Mouse (Mus musculus) liver, embryonic 14.5 days (tissue): ENCODE results near the gene Hivep3. TPM values are rescaled to one million over a fixed set of nuclear protein-coding genes. Genes with fewer than 3 reads are reported as not detected.

Source experiments
- ATAC-seq: fragments of 200-750 bp; cut with Nextera tagmentation; 2 replicates; pipeline ENCODE4 v1.8.0; 2017; ENCODE audit warnings: moderate number of reproducible peaks, mild to moderate bottlenecking, moderate library complexity; ENCODE audit not compliant: insufficient read depth
- DNase-seq, 3 experiments: peaks; one replicate each; pipeline ENCODE4 v3.0.0-alpha.2; 2012 to 2013; ENCODE audit warnings: low read depth in 3 of 3, low spot score in 3 of 3
- H3K27ac ChIP-seq: fragments of 300-500 bp; sonication (generic); 2 replicates; pipeline ENCODE4 v1.5.1; 2014; ENCODE audit warnings: moderate library complexity, mild to moderate bottlenecking, control low read depth, inconsistent platforms
- H3K27me3 ChIP-seq: fragments of 300-500 bp; sonication (generic); 2 replicates; pipeline ENCODE4 v1.6.1; 2014; ENCODE audit warnings: mild to moderate bottlenecking, low read length, moderate library complexity; ENCODE audit not compliant: control insufficient read depth, insufficient read depth
- H3K36me3 ChIP-seq: fragments of 300-500 bp; sonication (generic); replicated peaks from 2 replicates; pipeline ENCODE4 v1.6.1; 2014; ENCODE audit warnings: low read depth; ENCODE audit not compliant: control insufficient read depth, insufficient read depth
- H3K4me1 ChIP-seq, 2 experiments: fragments of 200-500 bp in 1 of 2; fragments of 300-500 bp in 1 of 2; sonication (generic) in 1 of 2; replicated peaks; 2 replicates each; pipeline ENCODE4 v1.6.1; 2012 to 2014; ENCODE audit warnings: antibody characterized with exemption in 1 of 2, inconsistent platforms in 1 of 2, low read length in 1 of 2; ENCODE audit not compliant: control insufficient read depth in 2 of 2, insufficient read depth in 2 of 2
- H3K4me2 ChIP-seq: fragments of 300-500 bp; sonication (generic); 2 replicates; pipeline ENCODE4 v1.6.1; 2014; ENCODE audit warnings: low read depth, mild to moderate bottlenecking, control low read depth, moderate library complexity
- H3K4me3 ChIP-seq, 2 experiments: fragments of 200-500 bp in 1 of 2; fragments of 300-500 bp in 1 of 2; sonication (generic) in 1 of 2; 2 replicates each; pipeline ENCODE4 v1.5.1; 2012 to 2014; ENCODE audit warnings: low read depth in 2 of 2, low read length in 2 of 2, mild to moderate bottlenecking in 2 of 2, control low read depth in 1 of 2, inconsistent platforms in 1 of 2, moderate library complexity in 1 of 2; ENCODE audit not compliant: insufficient read depth in 1 of 2
- H3K9ac ChIP-seq: fragments of 300-500 bp; sonication (generic); replicated peaks from 2 replicates; pipeline ENCODE4 v1.6.1; 2014; ENCODE audit warnings: mild to moderate bottlenecking, control low read depth, moderate library complexity
- H3K9me3 ChIP-seq: fragments of 300-500 bp; sonication (generic); 2 replicates; pipeline ENCODE4 v1.6.1; 2016; ENCODE audit warnings: low read length, mixed read lengths; ENCODE audit not compliant: control insufficient read depth
- CTCF ChIP-seq: IDR thresholded peaks from 2 replicates; pipeline ENCODE4 v1.5.1; 2016; ENCODE audit warnings: antibody characterized with exemption, low read depth, control low read depth
- EP300 ChIP-seq: IDR thresholded peaks from 2 replicates; pipeline ENCODE4 v1.6.1; 2016; ENCODE audit warnings: antibody characterized with exemption, low read depth
- WGBS: fragments of 180-500 bp; shearing (Covaris S2); extraction: QIAGEN DNeasy Blood & Tissue Kit; methylation state at CpG from one replicate; pipeline ENCODE4 v1.1.7; 2014; ENCODE audit not compliant: insufficient replicate concordance; 5-methylcytosine and 5-hydroxymethylcytosine counted together
- polyA plus RNA-seq, 2 experiments: library from polyadenylated mRNA; depleted of rRNA in 1 of 2; stranded (reverse) in 1 of 2; unstranded in 1 of 2; fragments of >200 nt; fragmentation: Nextera tagmentation in 1 of 2; extraction: Ambion mirVana in 1 of 2; gene quantifications; 2 replicates each; pipeline versions ENCODE4 v1.2.1 to v1.2.3; 2012 to 2014

The Hivep3 gene
- polyA plus RNA-seq, 2 experiments, result 1.9 to 2.7 TPM

DNA sequence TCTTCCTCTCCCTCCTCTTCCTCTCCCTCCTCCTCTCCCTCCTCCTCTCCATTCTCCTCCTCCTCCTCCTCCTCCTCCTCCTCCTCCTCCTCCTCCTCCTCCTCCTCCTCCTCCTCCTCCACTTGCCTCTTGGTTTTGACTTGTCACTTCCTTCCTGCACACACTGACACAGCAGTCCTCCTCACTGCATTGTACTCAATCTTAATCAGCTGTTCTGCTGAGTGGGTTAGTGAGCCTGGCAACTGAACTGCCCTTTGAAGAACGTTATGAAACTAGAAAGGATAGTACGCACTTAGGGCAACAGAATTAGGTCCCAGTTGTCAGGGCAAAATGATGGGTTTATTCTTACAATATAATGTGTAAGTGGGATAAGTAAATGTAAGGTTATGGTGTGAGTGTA lies 73.8 kb downstream of the Hivep3 start:
- ATAC-seq (no peak), DNase-seq (no peak)
- Histone ChIP-seq H3K9me3 (no peaks in the 10 kb centered on the region), H3K36me3 (no peaks in the 10 kb centered on the region), H3K4me3 (no peak overlapping the region), H3K9ac (no peak overlapping the region), H3K4me1 (no peaks in the 10 kb centered on the region), H3K27ac (no peak overlapping the region), H3K27me3 (no peaks in the 10 kb centered on the region), H3K4me2 (no peak overlapping the region)
- 24% methylated on average over 2 of the region's 2 CpGs for WGBS
- TF ChIP-seq CTCF (no peak), EP300 (no peak)

GRCm38 (mm10) chr4:119809245-119809644 lies 75.7 kb downstream of the Hivep3 start:
- no peak for ATAC-seq
- Histone ChIP-seq H3K4me2 (no peak overlapping the region), H3K27me3 (peaks cover 4% of the 10 kb centered on the region), H3K27ac (no peak overlapping the region), H3K4me1 (0 out of 4 replicates have a peak, but pooled peaks cover 0 to 2% of the 10 kb centered on the region in 2 experiments), H3K36me3 (no peaks in the 10 kb centered on the region), H3K9me3 (no peaks in the 10 kb centered on the region), H3K4me3 (no peak overlapping the region), H3K9ac (no peak overlapping the region)
- WGBS, result 38% methylated on average over 5 of the region's 5 CpGs
- DNase-seq, result peak; percentile 11 to 22 (median 17)
- no peak for TF ChIP-seq EP300
- TF ChIP-seq CTCF, result peak; percentile 66

GRCm38 (mm10) chr4:119812775-119813174 lies 79.2 kb downstream of the Hivep3 start:
- H3K4me2 ChIP-seq, result no peak overlapping the region
- no peaks in the 10 kb centered on the region for H3K36me3 ChIP-seq
- no peak overlapping the region for H3K4me3 ChIP-seq
- TF ChIP-seq EP300 (no peak), CTCF (no peak)
- H3K4me1 ChIP-seq, result peaks cover 0 to 2% of the 10 kb centered on the region in 2 experiments; a peak in 1 of 4 replicates
- ATAC-seq, result no peak
- H3K9me3 ChIP-seq, result no peaks in the 10 kb centered on the region
- no peak overlapping the region for H3K9ac ChIP-seq
- H3K27me3 ChIP-seq, result peaks cover 17% of the 10 kb centered on the region
- WGBS, result 8% methylated on average over 2 of the region's 2 CpGs
- H3K27ac ChIP-seq, result no peak overlapping the region
- no peak for DNase-seq

DNA sequence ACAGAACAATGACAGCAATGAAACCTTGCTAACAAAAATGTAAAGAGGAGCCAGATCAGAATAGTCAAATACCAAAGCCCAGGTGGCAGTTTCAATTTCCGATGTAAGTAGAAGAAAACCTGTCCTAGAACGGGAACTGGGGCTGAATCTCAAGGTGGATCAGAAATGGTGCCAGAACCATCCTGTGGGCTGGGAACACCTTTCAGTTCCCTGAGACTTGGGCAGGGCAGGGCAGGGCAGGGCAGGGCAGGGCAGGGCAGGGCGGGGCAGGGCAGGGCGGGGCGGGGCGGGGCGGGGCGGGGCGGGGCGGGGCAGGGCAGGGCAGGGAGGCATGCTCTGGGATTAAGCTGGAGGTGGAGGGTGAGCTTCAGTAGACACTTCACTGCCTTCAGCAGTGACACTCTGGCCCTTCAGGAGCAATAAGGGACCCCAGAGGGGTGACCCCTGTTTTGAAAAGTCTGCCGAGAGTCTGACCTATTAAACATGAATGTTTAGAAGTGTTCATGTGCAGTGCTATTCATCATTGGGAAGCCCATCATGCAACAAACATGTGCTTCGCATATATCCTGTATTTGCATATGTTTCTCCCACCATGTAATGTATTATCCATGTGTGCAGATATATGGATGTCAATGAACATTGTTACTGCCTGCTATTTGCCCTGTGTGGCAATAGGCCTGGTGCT lies 80.1 kb downstream of the Hivep3 start:
- ATAC-seq (no peak), DNase-seq (no peak)
- H3K4me1 ChIP-seq, result peaks cover 0 to 2% of the 10 kb centered on the region in 2 experiments; a peak in 1 of 4 replicates
- H3K9ac ChIP-seq, result no peak overlapping the region
- 15% methylated on average over 8 of the region's 12 CpGs for WGBS
- H3K4me3 ChIP-seq, result no peak overlapping the region
- H3K9me3 ChIP-seq, result no peaks in the 10 kb centered on the region
- H3K4me2 ChIP-seq, result no peak overlapping the region
- H3K27me3 ChIP-seq, result peaks cover 17% of the 10 kb centered on the region
- TF ChIP-seq EP300, result no peak
- TF ChIP-seq CTCF, result no peak
- H3K27ac ChIP-seq, result no peak overlapping the region
- H3K36me3 ChIP-seq, result no peaks in the 10 kb centered on the region

GRCm38 (mm10) chr4:119814185-119815132 lies 80.9 kb downstream of the Hivep3 start:
- Histone ChIP-seq H3K4me1 (peaks cover 0 to 2% of the 10 kb centered on the region in 2 experiments; a peak in 1 of 4 replicates), H3K9ac (no peak overlapping the region)
- 5% methylated on average over 47 of the region's 47 CpGs for WGBS

More at GRCm38 (mm10) chr4:119814185-119815132, 80.9 kb downstream of the Hivep3 start:
- no peak for ATAC-seq
- no peak overlapping the region for H3K27ac ChIP-seq
- peaks cover 17% of the 10 kb centered on the region for H3K27me3 ChIP-seq
- no peak for DNase-seq
- H3K4me3 ChIP-seq, result peak overlapping the region; percentile 27 to 38; a peak in 3 of 4 replicates
- TF ChIP-seq CTCF (no peak), EP300 (no peak)
- H3K9me3 ChIP-seq, result no peaks in the 10 kb centered on the region
- H3K4me2 ChIP-seq, result peak overlapping the region; percentile 55
- H3K36me3 ChIP-seq, result no peaks in the 10 kb centered on the region
